Mouse (Mus musculus) heart, postnatal 14 days (tissue): ENCODE data around the gene 4933421I07Rik. TPM values are rescaled to one million over a fixed set of nuclear protein-coding genes. Genes with fewer than 3 reads are reported as not detected.

Experiments
- DNase-seq, 2 experiments: peaks; one replicate each; pipeline ENCODE4 v3.0.0; 2021 to 2022
- intact Hi-C: fragments of 180-260 bp; cut with DNase I; formaldehyde crosslinking; loops from one replicate; pipeline ENCODE4 v1.15.1; 2025
- long read RNA-seq, 2 experiments: library from polyadenylated mRNA; stranded (forward); transcript quantifications; one replicate each; pipeline ENCODE4 v2.0.0; 2021
- total RNA-seq, 2 experiments: library from RNA; stranded (reverse); gene quantifications; 2 replicates each; pipeline ENCODE4 v1.2.3; 2021

Gene 4933421I07Rik
- not detected for total RNA-seq
- long read RNA-seq, experiment 1, result 0 reads
- long read RNA-seq, experiment 2, result 0 reads

- intact Hi-C loops, result no loop called here
- DNase-seq, result no peak
Observed at GRCm38 (mm10) chr7:42447850-42448249, at the start of gene 4933421I07Rik. Gene 4933421I07Rik, minus strand, starts transcription at chr7:42448120.

- intact Hi-C loops, result no loop called here
- DNase-seq, result no peak
Observed at GRCm38 (mm10) chr7:42497356-42497755, 49.4 kb upstream of the 4933421I07Rik start.

- DNase-seq, result no peak
- intact Hi-C loops, result no loop called here
Observed at GRCm38 (mm10) chr7:42496202-42496601, 48.3 kb upstream of the 4933421I07Rik start.

DNA sequence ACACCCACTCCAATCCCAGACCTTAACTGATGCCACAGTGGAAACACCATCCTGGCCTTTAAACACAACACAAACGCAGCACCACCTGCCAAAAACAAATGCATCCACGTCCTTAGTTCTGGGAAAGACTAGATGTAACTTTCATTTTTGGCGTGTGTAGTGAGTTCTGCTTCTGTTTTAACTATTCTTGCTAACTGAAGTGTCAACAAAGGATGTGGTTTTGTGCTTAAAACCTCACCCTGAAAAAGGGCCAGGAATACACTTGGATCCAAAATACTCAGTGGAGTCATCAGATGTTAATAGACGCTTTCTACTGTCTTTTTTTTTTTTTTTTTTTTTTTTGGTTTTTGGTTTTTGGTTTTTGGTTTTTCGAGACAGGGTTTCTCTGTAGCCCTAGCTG, 42.9 kb upstream of the 4933421I07Rik start:
- intact Hi-C loops, result no loop called here
- DNase-seq, result no peak

DNA sequence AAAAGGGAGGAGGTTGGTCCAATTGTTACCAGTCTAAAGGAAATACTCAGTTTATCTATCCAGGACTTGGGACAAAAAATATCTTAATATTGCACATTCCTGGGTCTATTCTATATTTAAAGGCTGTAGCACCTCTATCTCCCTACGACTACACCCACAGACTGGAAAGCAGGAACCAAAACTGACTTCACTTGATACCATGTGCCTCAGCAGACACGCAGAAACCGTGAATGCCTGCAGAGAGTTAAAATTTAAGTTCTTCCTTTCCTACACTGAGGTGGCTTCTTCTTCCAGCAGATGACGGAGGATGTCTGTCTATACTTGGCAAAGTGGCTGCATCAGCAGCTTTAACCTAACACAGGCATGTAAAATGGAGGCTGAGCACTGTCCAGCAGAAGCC, 42.4 kb upstream of the 4933421I07Rik start:
- intact Hi-C loops, result no loop called here
- DNase-seq, result no peak

- DNase-seq, result no peak
- intact Hi-C loops, result no loop called here
Observed at GRCm38 (mm10) chr7:42454640-42455039, 6.7 kb upstream of the 4933421I07Rik start.

- intact Hi-C loops, result no loop called here
- DNase-seq, result peak in 1 of 2 experiments; percentile 3
Observed at GRCm38 (mm10) chr7:42450618-42451017, 2.7 kb upstream of the 4933421I07Rik start.

- no peak for DNase-seq
- intact Hi-C loops, result no loop called here
Observed at GRCm38 (mm10) chr7:42447352-42447751, 568 bp downstream of the 4933421I07Rik start.

Other genes starting within 250 kb of the 4933421I07Rik start
- not detected for gene Vmn2r61, start 188.1 kb downstream of the 4933421I07Rik start, total RNA-seq
- gene Zfp141, start 57.6 kb upstream of the 4933421I07Rik start, total RNA-seq, result 1 to 10 TPM; 6.8 to 7.2 TPM
- gene Gm21028, start 130.5 kb upstream of the 4933421I07Rik start, total RNA-seq, result not detected
- gene Zfp977, start 144.4 kb upstream of the 4933421I07Rik start, total RNA-seq, result under 1 TPM; 0.38 to 0.80 TPM
- gene Zfp976, start 194.5 kb upstream of the 4933421I07Rik start, total RNA-seq, result 1 to 10 TPM; 2.4 to 2.5 TPM
- 1 to 10 TPM; 5.0 to 5.4 TPM for gene Zfp975, start 244.6 kb upstream of the 4933421I07Rik start, total RNA-seq